Mouse (Mus musculus) common myeloid progenitor, adult 5-6 weeks (primary cell): Measurements from ENCODE around the gene Cfap45. TPM values are rescaled to one million over a fixed set of nuclear protein-coding genes. Genes with fewer than 3 reads are reported as not detected.

Experiments used
- ATAC-seq: replicated peaks from 2 replicates; pipeline ENCODE4 v1.8.0; 2016; ENCODE audit warnings: low read depth, mild to moderate bottlenecking, moderate TSS enrichment, inconsistent platforms; ENCODE audit not compliant: poor library complexity, severe bottlenecking
- total RNA-seq: library from RNA; stranded (forward); fragments of 200-1000, 187-1606 nt; gene quantifications from 2 replicates; pipeline ENCODE4 v1.2.3, GENCODE M21; 2017

Cfap45 gene
- 0.32 and 2.0 TPM in 2 replicates for total RNA-seq

DNA sequence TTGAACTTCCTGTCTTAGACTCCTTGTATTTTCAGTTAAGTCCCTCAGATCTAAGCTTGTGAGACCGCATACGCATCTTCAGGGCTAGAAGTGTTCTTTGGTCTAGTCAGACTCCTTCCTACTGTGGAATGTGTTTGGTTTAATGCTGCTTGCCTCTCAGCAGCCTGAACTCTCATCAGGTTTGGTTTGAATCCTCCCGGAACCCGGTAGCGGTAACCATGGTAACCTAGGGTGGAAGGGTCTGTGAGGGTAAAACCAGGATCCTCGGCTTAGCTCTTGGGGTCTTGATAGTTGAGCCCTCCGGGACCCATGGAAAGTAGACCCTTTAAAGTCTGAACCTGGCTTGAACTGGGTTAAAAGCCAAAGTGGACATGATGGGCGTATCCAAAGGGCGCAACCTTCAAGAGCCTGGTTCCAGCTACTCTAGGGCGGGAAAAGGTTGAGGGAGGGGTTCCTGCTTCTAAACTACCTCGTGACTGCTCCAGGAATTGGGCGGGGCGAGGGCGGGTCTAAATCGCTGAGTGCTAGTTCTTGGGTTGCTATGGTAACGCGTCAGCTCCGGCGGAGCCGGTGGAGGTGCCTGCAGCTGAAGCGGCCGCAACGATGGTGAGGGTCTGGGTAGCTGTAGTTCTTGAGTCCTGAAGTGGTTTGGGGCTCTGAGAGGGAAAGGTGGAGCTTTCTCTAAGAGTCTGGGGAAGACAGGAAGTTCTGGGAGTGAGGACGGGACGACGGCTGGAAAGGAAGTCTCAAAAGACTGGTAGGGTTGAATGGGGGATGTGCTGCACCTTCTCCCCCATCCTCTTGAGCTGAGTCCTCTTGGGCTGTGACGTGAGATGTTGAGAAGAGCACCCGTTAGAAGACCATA is at the start of gene Cfap45:
Cfap45 (plus strand) TSS at position 226 of the 865 bp plus-strand sequence.
- ATAC-seq, result peak; percentile 48

- ATAC-seq, result no peak
These were observed 47.7 kb upstream of the Cfap45 start for GRCm38 (mm10) chr1:172472909-172473308.

GRCm38 (mm10) chr1:172474196-172474595 is 46.4 kb upstream of the Cfap45 start:
- no peak for ATAC-seq

DNA sequence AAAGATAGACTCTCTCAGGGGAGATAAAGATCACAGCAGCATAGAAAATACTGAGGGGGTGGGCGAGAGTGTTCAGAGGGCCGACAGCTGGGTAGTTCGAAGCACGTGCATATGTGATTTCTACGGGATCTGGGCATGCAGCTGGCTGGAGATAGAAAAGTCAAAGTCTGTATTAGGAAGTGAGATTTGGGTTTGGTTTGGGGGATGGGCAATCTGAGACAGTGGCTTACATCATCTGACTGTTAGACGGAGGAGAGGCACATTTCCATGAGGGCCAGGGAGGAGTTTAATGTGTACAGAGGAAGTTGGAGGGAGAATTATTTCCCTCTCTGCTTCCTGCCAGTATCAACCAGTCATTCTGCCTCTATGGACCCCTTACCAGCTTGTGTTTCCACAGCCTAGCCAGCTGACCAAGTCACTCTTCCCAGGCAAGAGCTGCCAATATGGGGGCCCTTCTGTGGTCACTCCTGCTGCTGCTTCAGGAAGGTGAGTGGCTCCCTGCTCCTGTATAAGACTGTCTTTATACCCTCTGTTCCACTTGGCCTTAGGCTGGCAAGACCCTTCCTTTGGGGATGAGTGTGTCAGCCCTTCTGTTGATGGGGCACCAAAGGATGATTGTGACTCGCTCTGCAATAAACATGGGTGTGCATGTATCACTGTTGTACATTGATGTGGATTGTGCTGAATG is 45.4 kb upstream of the Cfap45 start, which contains the start of gene Slamf9:
Slamf9 (plus strand) TSS at position 305 of the 688 bp plus-strand sequence.
- peak; percentile 94 for ATAC-seq

DNA sequence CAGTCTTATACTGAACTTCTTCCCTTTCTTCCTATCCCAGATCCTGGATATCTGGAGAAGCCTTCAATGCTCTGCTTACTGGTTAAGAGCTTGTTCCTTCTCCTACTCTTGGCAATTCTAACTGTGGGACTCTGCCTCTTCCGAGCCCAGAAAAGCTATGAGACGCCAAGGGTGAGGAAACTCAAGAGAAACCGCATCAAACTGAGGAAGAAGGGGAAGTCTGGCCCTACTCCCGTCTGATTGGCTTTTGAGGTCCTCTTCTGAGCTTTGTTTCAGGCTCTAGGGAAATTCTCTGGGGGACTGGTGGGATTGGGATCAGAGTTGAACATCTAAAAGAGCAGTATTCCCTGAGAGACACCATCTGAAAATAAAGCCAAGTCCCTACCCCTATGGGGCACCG is 42.6 kb upstream of the Cfap45 start:
- ATAC-seq, result 0 out of 2 replicates have a peak, but pooled peaks have one; percentile 22

DNA sequence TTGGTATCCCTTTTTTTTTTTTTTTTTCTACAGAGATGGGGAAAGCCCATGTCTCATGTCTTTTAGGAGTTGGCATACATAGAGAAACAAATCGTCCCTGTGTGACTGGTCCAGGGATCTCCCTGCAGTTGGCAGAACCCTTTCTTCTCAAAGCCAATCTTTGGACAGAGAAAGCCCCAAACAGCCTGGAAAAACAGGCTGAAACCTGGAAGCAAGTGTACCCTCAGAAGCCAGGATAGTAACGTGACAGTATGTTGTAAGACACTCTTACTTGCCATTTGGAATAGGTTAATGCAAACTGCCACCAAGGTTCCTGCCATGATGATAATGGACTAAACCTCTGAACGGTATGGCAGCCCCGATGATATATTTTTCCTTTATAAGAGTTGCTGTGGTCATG is 40.2 kb upstream of the Cfap45 start:
- no peak for ATAC-seq

GRCm38 (mm10) chr1:172481111-172481510 is 39.5 kb upstream of the Cfap45 start:
- peak; percentile 10; the same call in 1 of the 2 replicates for ATAC-seq

DNA sequence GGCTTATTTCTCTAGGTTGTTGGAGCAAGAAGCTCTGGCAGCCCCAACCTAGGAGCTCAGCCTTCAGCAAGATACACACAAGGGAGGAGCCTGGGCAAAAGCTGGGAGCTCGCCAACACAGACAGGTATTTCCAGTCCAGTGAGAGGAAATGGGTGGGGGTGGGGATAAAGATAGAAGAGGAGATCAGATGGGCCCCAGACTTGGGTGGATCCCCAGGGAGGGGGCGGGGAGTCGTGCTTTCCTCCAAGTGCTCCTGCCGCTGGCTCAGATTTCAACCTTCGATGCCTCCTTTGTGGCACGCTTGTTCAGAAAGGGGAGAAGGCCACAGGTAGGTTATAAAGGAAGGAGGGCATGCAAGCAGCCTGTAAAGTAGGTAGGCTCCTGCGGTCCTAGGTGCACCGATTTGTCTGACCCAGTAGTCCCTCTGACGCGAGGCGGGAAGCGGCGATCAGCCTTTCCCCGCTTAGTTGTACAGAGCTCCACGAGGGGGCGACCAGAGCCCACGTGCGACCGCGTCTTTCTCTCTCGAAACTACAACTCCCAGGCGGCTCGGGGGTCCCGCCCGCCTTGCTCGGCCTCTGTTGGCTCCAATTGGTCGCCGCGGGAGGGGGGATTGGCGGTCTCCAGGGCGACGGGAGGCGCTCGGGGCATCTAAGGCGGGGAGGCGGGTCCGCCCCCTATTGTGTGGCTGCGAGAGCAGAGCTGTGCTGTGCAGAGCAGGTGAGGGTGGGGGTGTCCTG is 38.9 kb upstream of the Cfap45 start, which contains the start of gene Igsf9:
Igsf9 (plus strand) TSS at position 249 of the 741 bp plus-strand sequence.
- ATAC-seq, result peak; percentile 90

DNA sequence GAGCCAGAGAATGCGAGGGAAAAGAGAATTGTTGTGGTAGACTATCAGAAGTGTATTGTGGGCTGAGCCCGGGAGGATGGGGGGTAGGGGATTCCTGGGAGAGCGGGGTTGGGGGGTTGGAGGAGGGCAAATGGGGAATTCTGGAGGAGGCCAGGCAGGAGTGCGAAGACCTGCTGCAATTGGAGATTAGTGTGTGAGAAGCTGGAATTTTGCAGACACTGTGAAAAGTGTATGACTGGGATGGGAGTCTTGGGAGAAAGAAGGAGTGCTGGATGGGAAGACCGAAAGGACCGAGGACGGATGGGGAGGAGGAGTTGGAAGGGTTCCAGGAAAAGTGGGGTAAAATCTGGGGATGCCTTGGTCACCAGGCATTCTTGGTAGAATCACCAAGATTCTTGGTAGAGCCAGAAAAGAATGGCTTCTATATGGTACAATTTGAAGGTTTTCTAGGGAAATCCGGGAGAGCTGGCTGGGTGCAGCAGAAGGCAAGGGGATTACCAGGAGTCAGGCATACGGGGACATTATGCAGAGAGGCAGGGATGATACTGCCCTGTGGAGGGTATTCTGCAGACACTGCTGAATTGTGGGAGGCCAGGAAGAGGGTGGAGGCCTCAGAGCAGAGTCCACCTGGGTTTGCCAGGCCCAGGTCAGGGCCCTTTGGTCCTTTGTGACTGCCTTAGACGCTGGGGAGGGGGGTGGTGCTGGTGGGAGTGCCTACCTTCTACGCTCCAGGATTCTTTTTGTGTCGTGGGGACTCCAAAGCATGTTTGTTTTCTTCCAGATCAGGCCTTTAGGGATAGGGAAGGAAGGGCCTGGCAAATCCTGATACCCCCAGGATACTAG is 37.9 kb upstream of the Cfap45 start:
- no peak for ATAC-seq

- no peak for ATAC-seq
These were observed 37.3 kb upstream of the Cfap45 start for GRCm38 (mm10) chr1:172483361-172483660.

DNA sequence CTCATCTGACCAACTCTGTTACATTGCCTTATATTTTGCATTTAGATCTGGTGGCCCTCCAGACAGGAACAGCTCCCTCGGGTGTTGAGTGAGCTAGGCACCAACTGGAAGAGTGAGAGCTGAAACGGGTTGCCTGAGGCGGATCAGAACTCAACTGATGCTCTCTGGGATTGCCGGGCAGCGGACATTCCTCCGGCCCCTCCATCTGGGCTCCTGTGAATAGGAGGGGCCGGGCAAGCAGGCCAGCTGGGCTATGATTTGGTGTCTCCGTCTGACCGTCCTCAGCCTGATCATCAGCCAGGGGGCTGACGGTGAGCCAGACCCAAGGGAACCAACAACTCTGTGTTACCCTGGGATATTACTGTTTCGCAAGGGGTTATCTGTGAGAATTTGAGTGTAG is 36.4 kb upstream of the Cfap45 start:
- no peak for ATAC-seq

DNA sequence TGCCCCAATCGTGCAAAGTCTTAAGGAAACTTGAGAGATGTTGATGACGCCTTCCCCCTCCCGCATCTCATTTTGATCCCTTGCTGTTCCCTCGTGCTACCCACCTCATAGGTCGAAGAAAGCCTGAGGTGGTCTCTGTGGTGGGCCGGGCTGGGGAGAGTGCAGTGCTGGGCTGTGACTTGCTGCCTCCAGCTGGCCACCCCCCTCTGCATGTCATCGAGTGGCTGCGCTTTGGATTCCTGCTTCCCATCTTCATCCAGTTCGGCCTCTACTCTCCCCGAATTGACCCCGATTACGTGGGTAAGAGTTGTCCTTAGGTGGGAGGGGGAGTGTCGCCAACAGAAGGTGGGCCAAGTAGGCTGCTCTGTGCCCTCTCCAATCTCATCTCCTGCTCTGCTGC is 35.9 kb upstream of the Cfap45 start:
- ATAC-seq, result no peak

DNA sequence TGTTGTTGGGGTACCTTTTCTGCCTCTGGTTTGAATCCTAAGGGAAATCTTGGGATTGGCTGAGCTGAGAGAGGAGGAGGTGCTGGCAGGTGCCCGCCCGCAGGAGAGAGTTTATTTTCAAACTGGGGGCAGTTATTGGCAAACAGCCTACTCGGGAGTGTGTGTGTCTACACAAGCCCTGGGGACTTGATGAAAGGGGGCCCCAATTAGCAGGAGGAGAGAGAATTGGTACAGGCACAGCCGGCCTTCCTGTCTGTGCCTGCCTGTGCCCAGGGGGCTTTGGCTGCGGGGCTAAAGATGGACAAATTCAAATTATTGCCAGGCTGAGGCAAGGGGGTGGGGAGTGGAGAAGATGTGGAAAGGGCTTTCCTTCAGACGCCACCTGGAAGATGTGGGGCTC is 34.8 kb upstream of the Cfap45 start:
- ATAC-seq, result no peak

DNA sequence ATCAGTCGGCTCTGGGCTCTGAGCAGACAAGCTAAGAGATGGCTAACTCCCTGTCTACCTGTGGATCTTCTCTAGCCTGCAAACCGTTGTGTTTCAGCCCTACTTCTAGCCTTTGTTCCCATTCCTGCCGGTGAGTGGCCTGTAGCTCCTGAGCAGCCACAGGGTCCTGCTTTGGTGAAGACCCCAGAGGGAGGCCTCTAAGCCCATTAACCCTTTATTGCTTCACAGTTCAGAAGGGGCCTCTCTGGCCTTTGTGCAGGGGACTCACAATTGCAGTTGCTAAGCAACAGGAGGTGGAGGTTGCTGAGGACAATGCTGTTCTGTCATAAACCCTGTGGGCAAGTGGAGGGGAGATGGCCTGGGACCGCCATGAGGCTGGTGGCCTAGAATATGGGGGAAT is 34.4 kb upstream of the Cfap45 start:
- ATAC-seq, result no peak

DNA sequence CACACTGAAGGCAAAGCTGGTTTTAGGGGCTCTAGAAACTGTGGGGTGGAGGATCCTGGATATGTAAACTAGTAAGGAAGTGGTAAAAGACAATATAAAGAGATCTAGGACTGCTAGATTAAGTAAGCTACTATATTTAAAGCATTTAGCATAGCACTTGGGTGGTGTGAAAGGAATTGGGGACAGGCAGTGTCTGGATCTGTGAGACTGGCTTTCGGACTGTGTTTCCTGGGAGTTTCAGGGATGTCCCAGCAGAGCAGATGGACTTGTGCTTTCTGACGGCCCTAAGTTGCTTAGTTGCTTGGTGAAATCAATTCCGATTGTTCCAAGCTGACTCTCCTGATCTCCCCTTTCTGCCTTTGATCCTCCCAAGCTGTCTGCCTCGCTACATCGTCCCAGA is 34.0 kb upstream of the Cfap45 start:
- no peak for ATAC-seq

GRCm38 (mm10) chr1:172487859-172488258 is 32.7 kb upstream of the Cfap45 start:
- no peak for ATAC-seq

- ATAC-seq, result no peak
These were observed 31.8 kb upstream of the Cfap45 start for GRCm38 (mm10) chr1:172488831-172489230.

DNA sequence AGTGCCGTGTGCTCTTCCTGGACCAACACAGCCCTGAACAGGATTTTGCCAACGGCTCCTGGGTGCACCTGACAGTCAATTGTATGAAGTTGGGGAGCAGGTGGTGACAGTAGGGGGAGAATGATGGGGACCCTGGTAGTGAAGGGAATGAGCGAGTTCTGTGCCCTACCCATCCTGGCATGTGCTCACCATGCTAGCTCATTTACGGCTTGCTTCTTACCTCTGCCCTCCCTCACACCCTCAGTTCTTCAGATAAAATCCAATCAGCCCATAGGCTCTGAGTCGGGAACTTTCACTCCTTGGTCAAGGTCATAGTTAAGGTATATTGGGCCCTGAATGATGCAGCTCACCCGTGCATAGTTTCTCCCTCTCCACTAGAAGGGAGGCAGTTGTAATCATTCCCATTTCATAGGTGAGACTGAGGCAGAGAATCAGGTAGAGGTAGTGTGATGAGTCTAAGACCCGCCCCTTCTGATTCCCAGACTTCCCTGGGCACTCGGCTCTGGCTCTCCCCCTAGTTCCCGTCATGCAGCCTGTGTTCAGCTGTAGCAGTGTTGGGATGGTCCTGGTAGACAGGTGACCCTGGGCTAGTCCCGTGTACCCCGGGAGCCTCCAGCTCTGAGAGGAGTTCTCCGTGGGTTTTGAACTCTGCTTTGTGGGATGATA is 30.9 kb upstream of the Cfap45 start:
- no peak for ATAC-seq

DNA sequence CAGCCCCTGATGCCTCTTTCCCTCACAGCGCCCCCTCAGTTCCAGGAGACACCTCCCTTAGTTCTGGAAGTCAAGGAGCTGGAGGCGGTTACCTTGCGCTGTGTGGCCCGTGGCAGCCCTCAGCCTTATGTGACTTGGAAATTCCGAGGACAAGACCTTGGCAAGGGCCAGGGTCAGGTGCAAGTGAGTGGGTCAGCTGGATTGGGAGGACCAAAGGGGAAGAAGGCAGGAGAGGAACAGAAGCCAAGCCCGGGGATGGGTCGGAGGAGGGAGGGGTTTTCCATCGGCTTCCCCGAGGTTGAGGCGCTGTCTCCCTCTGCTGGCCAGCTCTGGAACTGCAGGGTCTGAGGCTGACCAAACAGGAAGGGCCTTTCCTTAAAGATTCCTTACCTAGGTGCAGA is 30.3 kb upstream of the Cfap45 start:
- peak; percentile 88 for ATAC-seq
